Mouse (Mus musculus) adrenal gland, postnatal 14 days (tissue): ENCODE results near the gene Tmprss13. TPM values are rescaled to one million over a fixed set of nuclear protein-coding genes. Genes with fewer than 3 reads are reported as not detected.

Experiments used
- DNase-seq: peaks from one replicate; pipeline ENCODE4 v3.0.0; 2021; ENCODE audit warnings: mixed read lengths
- total RNA-seq: library from RNA; stranded (reverse); gene quantifications from 2 replicates; pipeline ENCODE4 v1.2.3, GENCODE M21; 2021

The Tmprss13 gene
- total RNA-seq, 1 experiment from 2014 or later, result 0.15 TPM

GRCm38 (mm10) chr9:45337406-45337805 lies 18.5 kb downstream of the Tmprss13 start:
- no peak for DNase-seq

GRCm38 (mm10) chr9:45343066-45343465 lies 24.2 kb downstream of the Tmprss13 start:
- DNase-seq, result no peak

- DNase-seq, result peak; percentile 61
These were observed 26.6 kb downstream of the Tmprss13 start for GRCm38 (mm10) chr9:45345516-45345915.

- DNase-seq, result no peak
These were observed 27.4 kb downstream of the Tmprss13 start for GRCm38 (mm10) chr9:45346276-45346675.

- DNase-seq, result no peak
These were observed 29.7 kb downstream of the Tmprss13 start for GRCm38 (mm10) chr9:45348560-45348959.

- DNase-seq, result no peak
These were observed 30.3 kb downstream of the Tmprss13 start for GRCm38 (mm10) chr9:45349181-45349580.

- no peak for DNase-seq
These were observed 31.0 kb downstream of the Tmprss13 start for GRCm38 (mm10) chr9:45349851-45350250.

- DNase-seq, result no peak
These were observed 36.3 kb downstream of the Tmprss13 start for GRCm38 (mm10) chr9:45355192-45355591.

GRCm38 (mm10) chr9:45358356-45358755 lies 39.5 kb downstream of the Tmprss13 start:
- no peak for DNase-seq

GRCm38 (mm10) chr9:45362051-45362461 lies 43.2 kb downstream of the Tmprss13 start:
- no peak for DNase-seq

- no peak for DNase-seq
These were observed 44.8 kb downstream of the Tmprss13 start for GRCm38 (mm10) chr9:45363639-45364214.

- DNase-seq, result no peak
These were observed 48.8 kb downstream of the Tmprss13 start for GRCm38 (mm10) chr9:45367716-45368115.

- DNase-seq, result peak; percentile 66
These were observed 49.5 kb downstream of the Tmprss13 start for GRCm38 (mm10) chr9:45368341-45368901.

- DNase-seq, result peak; percentile 85
These were observed 51.2 kb downstream of the Tmprss13 start, which contains the start of gene Fxyd6 for GRCm38 (mm10) chr9:45370117-45370561. TSS of gene Fxyd6 (plus strand) at chr9:45370185.

GRCm38 (mm10) chr9:45370616-45371336 lies 51.9 kb downstream of the Tmprss13 start:
- DNase-seq, result no peak

- no peak for DNase-seq
These were observed 52.4 kb downstream of the Tmprss13 start for GRCm38 (mm10) chr9:45371337-45371707.

- DNase-seq, result no peak
These were observed 55.0 kb downstream of the Tmprss13 start for GRCm38 (mm10) chr9:45373896-45374295.

- no peak for DNase-seq
These were observed 56.1 kb downstream of the Tmprss13 start for GRCm38 (mm10) chr9:45374988-45375502.

- no peak for DNase-seq
These were observed 57.5 kb downstream of the Tmprss13 start for GRCm38 (mm10) chr9:45376427-45376826.

- no peak for DNase-seq
These were observed 58.0 kb downstream of the Tmprss13 start for GRCm38 (mm10) chr9:45376883-45377282.

- DNase-seq, result peak; percentile 55
These were observed 61.7 kb downstream of the Tmprss13 start for GRCm38 (mm10) chr9:45380411-45381251.

- no peak for DNase-seq
These were observed 63.4 kb downstream of the Tmprss13 start for GRCm38 (mm10) chr9:45382336-45382735.
